Mouse (Mus musculus) thymus, postnatal 4 days (tissue): ENCODE data around the gene Pald1.

ENCODE experiments used
- DNase-seq: peaks from one replicate; pipeline ENCODE4 v3.0.0; 2021

The Pald1 gene

DNA sequence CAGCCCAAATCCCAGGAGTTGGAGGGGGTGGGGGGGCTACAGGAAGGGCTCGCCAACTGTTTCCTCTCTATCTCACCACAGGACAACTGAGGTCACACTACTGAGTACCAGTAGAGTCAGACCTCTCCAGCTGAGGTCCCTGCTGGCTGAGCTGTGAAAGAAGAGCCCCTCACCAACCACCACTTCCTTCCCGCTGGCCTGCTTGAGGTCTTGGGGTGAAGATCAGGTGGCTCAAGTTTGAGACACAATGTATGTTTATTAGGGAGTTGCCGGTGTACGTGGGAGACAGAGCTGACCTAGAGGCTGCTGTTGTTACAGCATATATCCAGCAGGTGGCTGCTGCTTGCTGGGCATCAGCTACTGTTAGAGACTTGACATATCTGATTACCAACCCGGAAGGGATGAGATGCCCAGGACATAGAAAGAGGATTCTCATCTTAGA is 107.6 kb downstream of the Pald1 start:
- DNase-seq, result peak; percentile 51

DNA sequence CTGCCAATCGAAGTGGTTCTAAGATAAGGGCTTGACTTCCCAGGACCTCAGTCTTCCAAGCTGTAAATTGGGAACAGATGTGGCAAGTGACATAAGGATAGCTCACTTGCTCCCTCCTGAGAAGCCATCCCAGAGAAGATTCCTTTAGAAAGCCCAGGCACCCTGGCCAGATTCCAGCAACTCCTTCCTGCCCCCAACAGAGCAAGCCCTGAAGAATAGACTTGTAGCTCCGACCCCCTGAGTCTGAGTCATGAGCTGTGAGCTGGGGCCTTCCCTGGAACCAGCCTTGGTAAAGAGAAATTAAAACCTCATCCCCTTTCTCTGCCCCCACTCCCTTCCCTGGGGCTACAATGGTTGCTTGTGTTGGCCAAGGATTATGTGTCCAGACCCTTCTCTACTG is 108.8 kb downstream of the Pald1 start:
- DNase-seq, result no peak

DNA sequence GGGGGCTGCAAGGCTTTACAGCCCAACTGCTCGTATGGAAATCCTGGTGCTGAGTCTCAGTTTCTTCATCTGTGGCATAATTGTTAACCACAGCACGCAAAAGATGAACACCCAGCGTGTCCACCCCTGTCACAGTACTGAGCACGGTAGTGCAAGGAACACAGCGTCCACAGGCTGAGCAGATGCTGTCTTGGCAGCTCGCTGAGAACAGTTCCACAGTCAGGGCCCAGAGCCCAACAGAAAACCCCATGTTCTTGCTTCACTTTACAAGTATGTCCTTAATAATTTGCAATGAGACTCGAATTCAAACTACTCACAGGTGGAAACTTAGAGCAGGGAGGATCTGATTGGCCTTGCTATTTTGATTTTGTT is 109.5 kb downstream of the Pald1 start:
- DNase-seq, result no peak

DNA sequence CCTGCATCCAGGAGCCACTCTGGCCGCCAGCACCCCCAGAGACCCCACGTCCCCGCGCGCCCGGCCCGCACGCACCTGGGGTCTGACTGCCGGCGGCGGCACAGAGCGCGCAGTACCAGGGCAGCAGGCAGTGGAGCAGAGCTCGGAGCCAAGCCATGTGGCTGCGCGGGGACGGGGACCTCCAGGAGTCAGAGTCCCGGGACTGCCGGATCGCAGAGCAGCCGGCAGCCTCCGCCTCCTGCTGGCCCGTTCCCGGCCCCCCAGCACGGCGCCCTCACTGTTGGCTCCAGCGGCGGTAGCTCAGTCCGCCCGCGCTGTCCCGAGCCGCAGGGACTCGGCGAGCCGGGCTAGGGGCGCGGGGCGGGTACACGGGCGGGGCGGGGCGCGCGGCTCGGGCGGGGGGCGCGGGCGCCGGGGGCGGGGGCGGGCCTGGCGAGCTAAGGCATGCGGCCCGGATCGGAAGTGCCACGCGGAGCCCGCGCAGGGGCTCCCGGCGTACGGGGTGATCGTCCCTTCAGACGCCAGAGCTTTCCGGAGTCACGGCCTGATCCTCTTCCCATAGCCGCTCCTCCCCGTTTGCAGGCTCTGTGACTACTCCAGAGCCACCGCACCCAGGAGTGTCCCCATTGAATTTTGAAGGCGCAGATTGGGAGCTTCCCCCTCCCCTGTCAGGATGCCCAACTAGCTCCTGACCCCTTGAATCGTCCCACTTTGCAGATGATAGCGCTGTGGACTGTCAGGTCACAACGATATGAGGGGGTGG is 110.1 kb downstream of the Pald1 start, which contains the start of gene Adamts14:
Gene Adamts14, minus strand, starts transcription at position 358 of the 763 bp plus-strand sequence.
- peak; percentile 53 for DNase-seq

DNA sequence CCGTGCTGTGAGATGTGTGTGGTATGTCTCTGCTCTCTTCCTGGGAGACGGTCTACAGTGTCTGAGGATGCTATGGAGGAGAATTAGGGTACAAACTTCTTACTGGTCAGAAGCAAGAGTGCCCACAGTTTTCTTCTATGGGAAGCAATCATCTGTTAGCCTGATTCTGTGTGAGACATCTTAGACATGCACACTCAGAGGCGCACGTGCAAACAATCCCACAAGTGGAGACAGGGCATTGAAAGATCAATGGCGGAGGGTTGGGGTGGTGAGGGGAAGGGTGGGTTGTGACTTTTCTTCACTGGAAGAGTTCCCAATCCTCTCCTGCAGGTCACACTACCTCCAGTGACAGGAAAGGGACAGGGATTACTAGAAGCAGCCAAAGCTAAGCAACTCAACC is 110.7 kb downstream of the Pald1 start:
- DNase-seq, result no peak

DNA sequence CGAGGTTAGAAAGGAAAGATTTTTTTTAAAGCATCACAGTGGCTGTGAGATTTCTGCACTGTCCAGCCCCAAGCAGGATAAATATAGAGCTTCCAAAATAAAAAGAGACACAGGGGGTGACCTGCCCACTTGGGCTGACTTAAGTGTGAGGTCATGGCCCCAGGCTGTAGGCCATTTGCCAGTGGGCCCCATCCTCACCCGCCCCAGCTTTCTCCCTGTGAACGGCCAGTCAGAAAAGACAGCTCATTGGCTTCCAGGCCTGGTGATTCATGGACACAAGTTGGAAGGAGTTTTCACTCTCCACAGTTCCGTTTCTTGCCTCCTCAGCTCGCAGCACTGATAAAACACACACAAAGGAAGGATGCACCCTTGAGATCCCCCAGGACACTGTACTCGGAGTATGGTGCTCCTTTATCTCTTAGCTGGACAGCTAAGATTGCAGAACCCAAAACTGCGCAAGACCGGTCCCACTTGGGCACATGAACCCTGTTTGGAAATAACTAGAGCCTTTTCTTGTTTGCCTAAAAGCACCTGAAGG is 111.2 kb downstream of the Pald1 start:
- no peak for DNase-seq
